Mouse (Mus musculus) kidney, postnatal 25 days (tissue): ENCODE results near the gene Fbn1.
A peak's percentile ranks its signal among the peaks of the same experiment; 100 is the strongest.

Source experiments
- DNase-seq, 2 experiments: peaks; one replicate each; pipeline ENCODE4 v3.0.0; 2021; ENCODE audit warnings: mixed read lengths in 2 of 2

The Fbn1 gene

GRCm38 (mm10) chr2:125330506-125330905, 177.3 kb downstream of the Fbn1 start:
- DNase-seq, result no peak

DNA sequence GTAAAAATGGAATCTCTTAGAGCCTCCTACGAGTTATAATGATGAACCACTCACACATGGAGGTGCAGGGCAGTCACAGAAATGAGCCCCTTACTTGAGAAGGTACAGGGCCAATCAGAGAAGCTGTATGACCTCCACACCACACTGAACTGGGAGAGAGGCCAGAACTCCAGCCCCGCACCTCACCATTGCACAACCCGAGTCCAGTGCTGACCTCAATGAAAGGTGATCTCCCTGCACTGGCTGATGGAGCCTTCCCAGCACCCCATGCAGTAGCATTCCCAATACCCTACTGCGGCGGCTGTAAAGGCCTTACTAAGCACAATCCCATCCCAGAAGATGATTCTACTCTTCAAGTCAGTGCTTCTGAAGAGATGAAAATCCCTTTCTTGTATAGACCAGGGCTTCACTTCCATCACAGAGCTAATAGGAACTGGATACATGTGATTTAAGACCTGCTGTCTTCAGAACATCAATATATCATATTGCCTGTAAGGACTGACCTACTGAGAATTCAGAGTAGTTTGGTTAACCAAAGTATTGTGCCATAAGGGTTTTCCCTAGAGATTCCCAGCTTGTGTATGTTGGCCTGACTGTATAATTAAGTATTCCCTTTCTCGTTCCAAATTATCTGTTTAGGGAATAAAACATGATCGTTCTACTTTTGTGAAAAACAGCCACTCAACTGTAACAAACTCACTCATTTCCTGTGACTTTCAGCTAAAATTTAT, 182.5 kb downstream of the Fbn1 start:
- DNase-seq, result peak in 1 of 2 experiments; percentile 47

DNA sequence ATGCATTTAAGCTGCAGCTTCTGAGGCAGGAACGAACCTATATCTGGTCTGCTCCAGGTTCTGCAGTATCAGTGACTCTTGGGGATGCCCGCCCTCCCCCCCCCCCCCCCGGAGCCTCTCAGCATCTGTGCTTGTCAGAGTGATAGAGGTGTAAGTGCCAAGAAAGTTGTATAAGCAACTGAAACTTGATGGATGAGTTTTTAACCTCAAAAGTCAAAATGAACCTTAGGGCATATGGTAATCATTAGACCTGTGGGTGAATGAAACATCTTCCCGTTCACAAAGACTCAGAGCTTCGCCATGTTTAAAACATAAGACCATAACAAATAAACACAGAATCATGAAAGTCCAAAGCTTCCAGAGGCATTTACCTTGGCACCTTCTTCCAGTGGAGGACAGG, 183.3 kb downstream of the Fbn1 start:
- no peak for DNase-seq

- peak in 1 of 2 experiments; percentile 10 for DNase-seq
These were observed 184.4 kb downstream of the Fbn1 start for GRCm38 (mm10) chr2:125323347-125323746.

DNA sequence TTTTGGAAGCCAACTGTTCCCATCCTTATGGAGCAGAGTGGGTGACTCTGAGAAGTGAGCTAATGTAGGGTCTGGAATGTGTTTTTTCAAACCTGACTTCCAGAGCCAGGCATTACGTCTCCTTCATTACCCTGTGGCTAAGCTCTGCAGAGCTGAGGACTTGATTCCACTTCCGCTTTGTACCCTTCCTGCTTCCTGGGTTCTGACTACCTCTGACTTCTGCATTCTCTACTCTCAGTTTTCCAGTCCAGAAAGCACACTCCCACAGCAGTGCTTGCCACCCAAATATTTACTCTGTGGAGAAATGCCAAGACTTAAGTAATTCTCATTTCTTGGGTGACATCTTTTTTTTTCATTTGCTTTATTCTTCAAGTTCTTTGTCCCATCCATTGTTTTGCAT, 185.2 kb downstream of the Fbn1 start:
- DNase-seq, result no peak

- no peak for DNase-seq
These were observed 186.7 kb downstream of the Fbn1 start for GRCm38 (mm10) chr2:125321071-125321470.

- no peak for DNase-seq
These were observed 188.1 kb downstream of the Fbn1 start for GRCm38 (mm10) chr2:125319651-125320050.

GRCm38 (mm10) chr2:125318371-125319061, 189.3 kb downstream of the Fbn1 start:
- DNase-seq, result no peak

DNA sequence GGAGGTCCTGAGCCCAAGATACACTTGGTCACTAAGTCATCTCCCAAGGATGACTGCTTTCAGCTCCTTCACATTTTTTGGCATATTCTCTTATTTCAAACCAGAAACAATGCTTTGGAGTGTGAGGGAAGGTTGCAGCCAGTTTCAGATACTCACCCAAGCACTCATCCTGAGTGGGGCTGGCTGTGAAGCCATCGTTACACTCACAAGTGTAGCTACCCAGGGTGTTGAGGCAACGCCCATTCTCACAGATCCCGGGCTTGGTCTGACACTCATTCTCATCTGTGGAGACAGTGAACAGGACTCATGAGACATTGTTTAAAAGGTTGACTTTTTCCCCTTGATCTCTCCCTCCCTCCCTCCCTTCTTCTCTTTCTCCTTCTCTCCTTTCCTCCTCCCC, 192.6 kb downstream of the Fbn1 start:
- DNase-seq, result no peak

- no peak for DNase-seq
These were observed 193.4 kb downstream of the Fbn1 start for GRCm38 (mm10) chr2:125314169-125314925.

DNA sequence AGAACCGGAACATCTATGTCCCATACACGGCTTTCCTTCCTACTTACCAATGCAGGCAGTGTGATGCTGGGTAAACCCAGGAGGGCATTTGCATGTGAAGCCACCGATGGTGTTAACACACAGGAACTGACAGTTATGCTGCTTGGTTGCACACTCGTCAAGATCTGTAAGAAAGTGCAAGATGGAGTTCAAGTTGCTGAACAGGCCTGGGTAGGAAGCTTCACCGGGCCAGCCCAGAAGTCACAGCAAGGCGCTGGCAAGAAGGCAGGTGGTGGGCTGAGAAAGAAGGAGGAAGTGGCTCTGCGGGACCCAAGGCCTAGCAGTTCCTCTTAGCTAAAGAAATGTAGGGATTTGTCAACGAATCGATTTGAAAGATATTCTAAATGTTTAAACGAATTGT, 198.1 kb downstream of the Fbn1 start:
- DNase-seq, result no peak

GRCm38 (mm10) chr2:125305671-125306070, 202.1 kb downstream of the Fbn1 start:
- DNase-seq, result no peak

- DNase-seq, result no peak
These were observed 203.0 kb downstream of the Fbn1 start for GRCm38 (mm10) chr2:125304746-125305145.

- no peak for DNase-seq
These were observed 203.9 kb downstream of the Fbn1 start for GRCm38 (mm10) chr2:125303764-125304384.

DNA sequence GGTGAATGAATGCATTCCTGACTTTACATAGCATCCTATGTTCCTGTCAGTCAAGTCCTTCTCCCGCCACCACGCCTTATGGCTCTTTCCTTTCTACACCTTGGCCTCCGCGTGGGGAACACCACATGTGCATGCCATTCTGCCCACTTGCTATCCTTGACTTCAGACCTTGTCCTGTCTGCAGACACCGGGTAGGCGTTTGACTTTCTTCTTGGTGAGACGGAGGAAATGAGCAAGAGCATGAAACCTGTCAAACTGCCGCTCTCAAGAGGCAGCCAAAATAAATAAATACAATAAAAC, 205.2 kb downstream of the Fbn1 start:
- no peak for DNase-seq

GRCm38 (mm10) chr2:125301877-125302624, 205.7 kb downstream of the Fbn1 start:
- DNase-seq, result no peak

DNA sequence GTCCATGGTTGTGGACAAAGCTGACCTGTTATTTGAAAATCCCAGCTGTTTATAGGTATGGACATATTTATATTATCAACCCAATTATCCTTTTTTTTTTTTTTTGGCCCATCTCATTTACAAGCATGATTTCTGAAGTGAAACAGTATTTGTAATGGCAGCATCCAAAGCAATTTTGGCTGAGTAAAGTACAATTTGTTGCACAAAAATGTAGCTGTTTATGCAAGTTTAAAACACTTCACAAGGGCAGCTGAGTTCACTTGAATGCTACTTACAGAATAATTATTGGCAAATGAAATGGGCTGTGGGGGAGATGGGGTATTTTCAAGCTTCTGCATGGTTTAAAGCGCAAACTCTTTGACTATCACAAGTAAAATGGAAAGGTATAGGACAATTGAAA, 209.0 kb downstream of the Fbn1 start:
- DNase-seq, result no peak

- no peak for DNase-seq
These were observed 212.3 kb downstream of the Fbn1 start for GRCm38 (mm10) chr2:125295526-125295925.

GRCm38 (mm10) chr2:125293969-125294491, 213.8 kb downstream of the Fbn1 start:
- DNase-seq, result no peak

DNA sequence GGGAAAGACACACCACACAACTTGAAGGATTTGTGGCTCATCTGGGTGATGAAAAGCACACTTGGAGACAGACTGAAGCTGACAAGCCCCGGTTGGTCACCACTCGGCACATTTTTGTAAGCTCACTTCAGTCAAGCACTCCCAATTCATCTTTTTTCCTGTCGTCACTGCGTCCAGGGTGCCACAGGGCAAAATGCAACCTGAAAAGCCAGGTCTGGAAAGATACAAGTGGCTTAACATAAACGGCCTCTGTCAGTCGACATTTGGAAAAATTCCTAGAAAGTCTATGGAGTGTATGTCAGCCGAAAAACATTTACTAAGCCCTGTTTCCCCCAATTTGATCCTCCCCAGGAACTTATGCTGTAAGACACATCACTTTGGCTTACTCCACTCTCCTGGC, 215.2 kb downstream of the Fbn1 start:
- DNase-seq, result no peak

DNA sequence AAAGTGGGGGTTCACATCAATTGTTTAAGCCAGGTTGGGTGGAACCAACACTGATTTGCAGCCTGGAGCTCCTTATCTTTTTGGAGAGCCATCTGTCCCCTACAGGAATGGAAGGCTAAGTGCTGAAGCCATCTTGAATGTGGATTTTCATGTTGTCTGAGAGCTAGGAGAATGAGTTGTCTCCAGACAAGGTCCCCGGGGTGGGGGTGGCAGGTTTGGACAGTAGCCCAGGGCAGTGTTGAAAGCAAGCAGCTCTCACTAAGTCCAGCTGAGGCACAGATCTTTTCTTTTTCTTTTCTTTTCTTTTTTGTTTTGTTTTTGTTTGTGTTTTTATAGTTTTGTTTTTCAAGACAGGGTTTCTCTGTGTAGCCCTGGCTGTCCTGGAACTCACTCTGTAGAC, 216.7 kb downstream of the Fbn1 start:
- no peak for DNase-seq

DNA sequence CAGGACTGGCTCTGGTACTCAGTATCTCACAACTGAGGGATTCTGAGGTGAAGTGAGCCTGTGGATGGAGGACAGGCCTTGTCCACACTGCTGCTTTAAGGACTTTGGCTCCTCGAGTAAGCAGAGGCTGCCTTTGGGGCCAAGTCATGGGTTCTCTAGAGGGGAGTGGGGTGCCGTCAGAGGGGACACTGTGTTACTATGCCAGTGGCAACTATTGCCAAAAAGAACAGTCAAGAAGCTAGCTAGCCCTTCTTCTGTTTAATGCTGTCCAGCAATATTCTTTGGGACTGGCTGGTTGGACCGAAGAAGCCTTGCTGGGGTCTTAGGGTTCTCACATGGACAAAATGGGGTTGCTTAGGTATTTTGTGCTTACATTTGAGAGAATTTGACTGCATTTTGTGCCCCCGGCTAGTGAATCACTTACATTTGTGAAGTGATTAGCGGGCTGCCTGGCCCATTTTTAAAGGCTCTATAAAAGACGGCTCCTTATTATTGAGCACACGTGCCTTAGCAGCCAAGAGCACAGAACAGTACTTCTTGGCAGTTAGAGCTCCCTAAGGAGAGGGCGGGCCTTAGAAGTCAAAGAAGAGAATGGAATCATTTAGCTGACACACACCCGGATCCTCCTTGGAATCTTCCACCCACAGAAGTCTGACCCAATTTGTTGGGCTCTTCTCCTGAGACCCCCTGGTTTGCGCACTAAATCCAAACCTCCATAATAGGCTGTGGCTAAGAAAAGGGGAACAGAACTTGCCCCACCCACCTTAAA, 217.4 kb downstream of the Fbn1 start:
- DNase-seq, result no peak
